Mouse (Mus musculus) embryonic facial prominence, embryonic 13.5 days (tissue): Measurements from ENCODE around the gene Megf11. TPM values are rescaled to one million over a fixed set of nuclear protein-coding genes. Genes with fewer than 3 reads are reported as not detected.

Source experiments
- ATAC-seq: fragments of 200-750 bp; cut with Nextera tagmentation; 2 replicates; pipeline ENCODE4 v1.8.0; 2017; ENCODE audit warnings: low read depth; ENCODE audit not compliant: insufficient number of reproducible peaks, insufficient read depth, low FRiP score, low TSS enrichment
- H3K27ac ChIP-seq: fragments of 300-500 bp; sonication (generic); 2 replicates; pipeline ENCODE4 v1.5.1; 2015; ENCODE audit warnings: moderate library complexity, mild to moderate bottlenecking, inconsistent platforms
- H3K27me3 ChIP-seq: fragments of 300-500 bp; sonication (generic); 2 replicates; pipeline ENCODE4 v1.6.1; 2015; ENCODE audit warnings: mild to moderate bottlenecking, inconsistent platforms
- H3K36me3 ChIP-seq: fragments of 300-500 bp; sonication (generic); 2 replicates; pipeline ENCODE4 v1.6.1; 2015; ENCODE audit warnings: mild to moderate bottlenecking, inconsistent platforms
- H3K4me1 ChIP-seq: fragments of 300-500 bp; sonication (generic); 2 replicates; pipeline ENCODE4 v1.6.1; 2015; ENCODE audit warnings: inconsistent platforms
- H3K4me2 ChIP-seq: fragments of 300-500 bp; sonication (generic); 2 replicates; pipeline ENCODE4 v1.6.1; 2015; ENCODE audit warnings: moderate library complexity, mild to moderate bottlenecking, inconsistent platforms
- H3K4me3 ChIP-seq: fragments of 300-500 bp; sonication (generic); 2 replicates; pipeline ENCODE4 v1.5.1; 2015; ENCODE audit warnings: mild to moderate bottlenecking, inconsistent platforms
- H3K9ac ChIP-seq: fragments of 300-500 bp; sonication (generic); 2 replicates; pipeline ENCODE4 v1.6.1; 2015; ENCODE audit warnings: mild to moderate bottlenecking, inconsistent platforms
- H3K9me3 ChIP-seq: fragments of 300-500 bp; sonication (generic); 2 replicates; pipeline ENCODE4 v1.6.1; 2016; ENCODE audit warnings: inconsistent platforms
- WGBS: fragments of 180-500 bp; shearing (Covaris S2); methylation state at CpG from one replicate; pipeline ENCODE4 v1.1.7; 2015; ENCODE audit warnings: mixed read lengths; 5-methylcytosine and 5-hydroxymethylcytosine counted together
- polyA plus RNA-seq: library from polyadenylated mRNA; unstranded; fragments of >200 nt; fragmentation: Nextera tagmentation; extraction: Ambion mirVana; gene quantifications from 2 replicates; pipeline ENCODE4 v1.2.1, GENCODE M21; 2015

The Megf11 gene
- polyA plus RNA-seq, 1 experiment from 2014 or later, result 2.0 TPM

GRCm38 (mm10) chr9:64528595-64528994 lies 143.2 kb downstream of the Megf11 start:
- 76% methylated on average over 2 of the region's 2 CpGs for WGBS
- ATAC-seq, result no peak
- H3K9me3 ChIP-seq, result no peaks in the 10 kb centered on the region

GRCm38 (mm10) chr9:64531935-64532334 lies 146.5 kb downstream of the Megf11 start:
- no peak overlapping the region for H3K9ac ChIP-seq
- 50% methylated on average over 3 of the region's 3 CpGs for WGBS
- no peak overlapping the region for H3K4me2 ChIP-seq
- H3K4me1 ChIP-seq, result peaks cover 3% of the 10 kb centered on the region; the same call in 1 of the 2 replicates
- no peak overlapping the region for H3K27ac ChIP-seq
- no peaks in the 10 kb centered on the region for H3K9me3 ChIP-seq
- H3K36me3 ChIP-seq, result no peaks in the 10 kb centered on the region
- H3K4me3 ChIP-seq, result no peak overlapping the region
- no peak for ATAC-seq
- no peaks in the 10 kb centered on the region for H3K27me3 ChIP-seq

More at GRCm38 (mm10) chr9:64528595-64528994, 143.2 kb downstream of the Megf11 start:
- Histone ChIP-seq H3K27me3 (no peaks in the 10 kb centered on the region), H3K27ac (no peak overlapping the region), H3K9ac (no peak overlapping the region), H3K4me1 (peaks cover 4% of the 10 kb centered on the region; the same call in 1 of the 2 replicates), H3K4me2 (no peak overlapping the region), H3K36me3 (no peaks in the 10 kb centered on the region), H3K4me3 (no peak overlapping the region)

GRCm38 (mm10) chr9:64532711-64533242 lies 147.4 kb downstream of the Megf11 start:
- H3K4me1 ChIP-seq, result peaks cover 3% of the 10 kb centered on the region; the same call in 1 of the 2 replicates
- no peak for ATAC-seq
- H3K4me2 ChIP-seq, result no peak overlapping the region
- H3K4me3 ChIP-seq, result no peak overlapping the region
- no peaks in the 10 kb centered on the region for H3K36me3 ChIP-seq
- H3K27me3 ChIP-seq, result no peaks in the 10 kb centered on the region
- no peaks in the 10 kb centered on the region for H3K9me3 ChIP-seq
- WGBS, result 53% methylated on average over 4 of the region's 4 CpGs
- no peak overlapping the region for H3K9ac ChIP-seq
- no peak overlapping the region for H3K27ac ChIP-seq

- no peak for ATAC-seq
- 40% methylated on average over 15 of the region's 15 CpGs for WGBS
- H3K36me3 ChIP-seq, result no peaks in the 10 kb centered on the region
Measured at GRCm38 (mm10) chr9:64533488-64534119, 148.2 kb downstream of the Megf11 start.

GRCm38 (mm10) chr9:64534313-64534712 lies 148.9 kb downstream of the Megf11 start:
- no peak overlapping the region for H3K27ac ChIP-seq
- no peaks in the 10 kb centered on the region for H3K9me3 ChIP-seq
- H3K4me1 ChIP-seq, result peaks cover 3% of the 10 kb centered on the region; the same call in 1 of the 2 replicates
- H3K27me3 ChIP-seq, result no peaks in the 10 kb centered on the region
- H3K4me2 ChIP-seq, result no peak overlapping the region
- no peak for ATAC-seq
- H3K36me3 ChIP-seq, result no peaks in the 10 kb centered on the region
- H3K4me3 ChIP-seq, result no peak overlapping the region
- WGBS, result 74% methylated on average over 6 of the region's 6 CpGs
- no peak overlapping the region for H3K9ac ChIP-seq

More at GRCm38 (mm10) chr9:64533488-64534119, 148.2 kb downstream of the Megf11 start:
- Histone ChIP-seq H3K4me2 (no peak overlapping the region), H3K27me3 (no peaks in the 10 kb centered on the region), H3K9ac (no peak overlapping the region), H3K27ac (no peak overlapping the region), H3K4me3 (no peak overlapping the region), H3K9me3 (no peaks in the 10 kb centered on the region), H3K4me1 (peaks cover 3% of the 10 kb centered on the region; the same call in 1 of the 2 replicates)

- Histone ChIP-seq H3K9me3 (no peaks in the 10 kb centered on the region), H3K4me1 (peaks cover 3% of the 10 kb centered on the region; the same call in 1 of the 2 replicates), H3K9ac (no peak overlapping the region), H3K36me3 (no peaks in the 10 kb centered on the region), H3K27me3 (no peaks in the 10 kb centered on the region), H3K4me3 (no peak overlapping the region), H3K4me2 (no peak overlapping the region), H3K27ac (no peak overlapping the region)
- WGBS, result 82% methylated on average over 8 of the region's 8 CpGs
- no peak for ATAC-seq
Measured at GRCm38 (mm10) chr9:64534856-64535539, 149.6 kb downstream of the Megf11 start.

- WGBS, result 69% methylated on average over 4 of the region's 4 CpGs
Measured at GRCm38 (mm10) chr9:64537821-64538220, 152.4 kb downstream of the Megf11 start.

GRCm38 (mm10) chr9:64542246-64542645 lies 156.8 kb downstream of the Megf11 start:
- Histone ChIP-seq H3K4me2 (no peak overlapping the region), H3K4me3 (no peak overlapping the region), H3K27me3 (no peaks in the 10 kb centered on the region), H3K27ac (no peak overlapping the region), H3K9ac (no peak overlapping the region), H3K4me1 (peaks cover 13% of the 10 kb centered on the region), H3K36me3 (no peaks in the 10 kb centered on the region), H3K9me3 (no peaks in the 10 kb centered on the region)
- WGBS, result 70% methylated on average over 4 of the region's 4 CpGs
- no peak for ATAC-seq

More at GRCm38 (mm10) chr9:64537821-64538220, 152.4 kb downstream of the Megf11 start:
- Histone ChIP-seq H3K36me3 (no peaks in the 10 kb centered on the region), H3K9me3 (no peaks in the 10 kb centered on the region), H3K4me3 (no peak overlapping the region), H3K27ac (no peak overlapping the region), H3K4me2 (no peak overlapping the region), H3K27me3 (no peaks in the 10 kb centered on the region), H3K4me1 (peaks cover 3% of the 10 kb centered on the region; the same call in 1 of the 2 replicates), H3K9ac (no peak overlapping the region)
- ATAC-seq, result no peak

- no peak overlapping the region for H3K9ac ChIP-seq
- 26% methylated on average over 7 of the region's 7 CpGs for WGBS
- no peaks in the 10 kb centered on the region for H3K27me3 ChIP-seq
- H3K27ac ChIP-seq, result no peak overlapping the region
- H3K4me3 ChIP-seq, result no peak overlapping the region
- no peaks in the 10 kb centered on the region for H3K36me3 ChIP-seq
- no peak overlapping the region for H3K4me2 ChIP-seq
- peaks cover 13% of the 10 kb centered on the region for H3K4me1 ChIP-seq
- no peak for ATAC-seq
- H3K9me3 ChIP-seq, result no peaks in the 10 kb centered on the region
Measured at GRCm38 (mm10) chr9:64543125-64543524, 157.7 kb downstream of the Megf11 start.

- Histone ChIP-seq H3K27me3 (no peaks in the 10 kb centered on the region), H3K36me3 (no peaks in the 10 kb centered on the region), H3K4me3 (no peak overlapping the region), H3K9ac (no peak overlapping the region), H3K27ac (no peak overlapping the region; the same call in 1 of the 2 replicates), H3K4me2 (no peak overlapping the region), H3K9me3 (no peaks in the 10 kb centered on the region), H3K4me1 (peaks cover 13% of the 10 kb centered on the region)
- ATAC-seq, result no peak
- 38% methylated on average over 7 of the region's 7 CpGs for WGBS
Measured at GRCm38 (mm10) chr9:64546344-64546991, 161.0 kb downstream of the Megf11 start.

GRCm38 (mm10) chr9:64548332-64548731 lies 162.9 kb downstream of the Megf11 start:
- Histone ChIP-seq H3K4me3 (no peak overlapping the region), H3K4me2 (no peak overlapping the region), H3K27me3 (no peaks in the 10 kb centered on the region), H3K9ac (no peak overlapping the region), H3K27ac (no peak overlapping the region), H3K36me3 (no peaks in the 10 kb centered on the region), H3K9me3 (no peaks in the 10 kb centered on the region), H3K4me1 (peaks cover 9% of the 10 kb centered on the region)
- ATAC-seq, result no peak
- WGBS, result 64% methylated on average over 6 of the region's 6 CpGs
